10 mouse cellular contexts compared by ENCODE assay signal in genomic region chr9:94788261-94788660, GRCm38 (mm10).
"Had no signal": no experiment of that assay in that cellular context is flagged by ENCODE, and none has a peak within 500 bp of the region (broad histone marks: within the 10 kb centered on the region; RNA-seq: fewer than 3 reads in every experiment).

No protein-coding gene starts in this region.

- DNase-seq: kidney, adult 2 months; kidney, postnatal 14 days; lung, adult 18-20 months; lung, postnatal 36 days; right cerebral cortex, postnatal 14 days; thymus, postnatal 36 days had no signal

- ATAC-seq: intestine, embryonic 16.5 days; midbrain, embryonic 13.5 days had no signal

- H3K4me2 ChIP-seq: midbrain, embryonic 13.5 days; stomach, embryonic 15.5 days had no signal

- H3K36me3 ChIP-seq: midbrain, embryonic 13.5 days; stomach, embryonic 15.5 days had no signal

- H3K9ac ChIP-seq: liver, embryonic 14.5 days; midbrain, embryonic 13.5 days; stomach, embryonic 15.5 days had no signal

- H3K27me3 ChIP-seq: midbrain, embryonic 13.5 days; stomach, embryonic 15.5 days had no signal

- H3K4me1 ChIP-seq: midbrain, embryonic 13.5 days; stomach, embryonic 15.5 days had no signal

- H3K27ac ChIP-seq: liver, embryonic 14.5 days; midbrain, embryonic 13.5 days; stomach, embryonic 15.5 days had no signal

- H3K9me3 ChIP-seq: midbrain, embryonic 13.5 days; stomach, embryonic 15.5 days had no signal

- H3K4me3 ChIP-seq: midbrain, embryonic 13.5 days; stomach, embryonic 15.5 days had no signal
